Mouse (Mus musculus): Measurements from ENCODE around the gene Pdcl. TPM values are rescaled to one million over a fixed set of nuclear protein-coding genes. Genes with fewer than 3 reads are reported as not detected.

Pdcl gene
- 50.2 and 57.0 TPM in 2 replicates for polyA plus RNA-seq (2015; fragmentation: Nextera tagmentation; extraction: Ambion mirVana)

GRCm38 (mm10) chr2:37358633-37359540, at the start of gene Pdcl:
Gene Pdcl, minus strand, starts transcription at chr2:37359332.
- H3K36me3 ChIP-seq (ENCODE audit: control insufficient read depth, insufficient read depth, low read length), result peaks cover 13% of the 10 kb centered on the region
- peaks cover 10% of the 10 kb centered on the region; the same call in 1 of the 2 replicates for H3K4me1 ChIP-seq (ENCODE audit: control insufficient read depth, insufficient read depth, low read length)
- under 1% methylated on average over 42 of the region's 42 CpGs for WGBS
- peak within 1 kb of the TSS; percentile 70 for H3K9ac ChIP-seq (ENCODE audit: low read depth, low read length)
- H3K27ac ChIP-seq (ENCODE audit: low read length), result peak within 1 kb of the TSS; percentile 82
- peak within 1 kb of the TSS; percentile 68 for H3K4me2 ChIP-seq (ENCODE audit: low read length)
- H3K4me3 ChIP-seq (ENCODE audit: low read depth, low read length), result peak within 1 kb of the TSS; percentile 63
- peak; percentile 97 for ATAC-seq
- H3K27me3 ChIP-seq (ENCODE audit: control insufficient read depth, insufficient read depth, low read depth, low read length), result no peaks in the 10 kb centered on the region
- H3K9me3 ChIP-seq (replicated peaks; ENCODE audit: control insufficient read depth, low read length, poor library complexity, severe bottlenecking), result no peaks in the 10 kb centered on the region

- Histone ChIP-seq H3K4me3 (ENCODE audit: low read depth, low read length) (no peak overlapping the region), H3K9ac (ENCODE audit: low read depth, low read length) (no peak overlapping the region), H3K27me3 (ENCODE audit: control insufficient read depth, insufficient read depth, low read depth, low read length) (no peaks in the 10 kb centered on the region), H3K27ac (ENCODE audit: low read length) (no peak overlapping the region), H3K9me3 (replicated peaks; ENCODE audit: control insufficient read depth, low read length, poor library complexity, severe bottlenecking) (no peaks in the 10 kb centered on the region), H3K36me3 (ENCODE audit: control insufficient read depth, insufficient read depth, low read length) (peaks cover 12% of the 10 kb centered on the region), H3K4me1 (ENCODE audit: control insufficient read depth, insufficient read depth, low read length) (no peaks in the 10 kb centered on the region), H3K4me2 (ENCODE audit: low read length) (no peak overlapping the region)
- ATAC-seq, result no peak
- WGBS, result 50% methylated on average over 1 of the region's 1 CpGs
Measured at GRCm38 (mm10) chr2:37395539-37395938, 36.4 kb upstream of the Pdcl start.

- ATAC-seq, result no peak
- H3K9me3 ChIP-seq (replicated peaks; ENCODE audit: control insufficient read depth, low read length, poor library complexity, severe bottlenecking), result no peaks in the 10 kb centered on the region
Measured at GRCm38 (mm10) chr2:37382921-37383320, 23.8 kb upstream of the Pdcl start.

GRCm38 (mm10) chr2:37380189-37380588, 21.1 kb upstream of the Pdcl start:
- 67% methylated on average over 2 of the region's 2 CpGs for WGBS
- no peaks in the 10 kb centered on the region for H3K27me3 ChIP-seq (ENCODE audit: control insufficient read depth, insufficient read depth, low read depth, low read length)
- no peak overlapping the region for H3K4me2 ChIP-seq (ENCODE audit: low read length)
- ATAC-seq, result 0 out of 2 replicates have a peak, but pooled peaks have one; percentile 51
- H3K4me3 ChIP-seq (ENCODE audit: low read depth, low read length), result no peak overlapping the region
- H3K4me1 ChIP-seq (ENCODE audit: control insufficient read depth, insufficient read depth, low read length), result no peaks in the 10 kb centered on the region
- no peaks in the 10 kb centered on the region for H3K9me3 ChIP-seq (replicated peaks; ENCODE audit: control insufficient read depth, low read length, poor library complexity, severe bottlenecking)
- peaks cover 24% of the 10 kb centered on the region for H3K36me3 ChIP-seq (ENCODE audit: control insufficient read depth, insufficient read depth, low read length)
- no peak overlapping the region for H3K27ac ChIP-seq (ENCODE audit: low read length)
- no peak overlapping the region for H3K9ac ChIP-seq (ENCODE audit: low read depth, low read length)

More at GRCm38 (mm10) chr2:37382921-37383320, 23.8 kb upstream of the Pdcl start:
- H3K4me1 ChIP-seq (ENCODE audit: control insufficient read depth, insufficient read depth, low read length), result no peaks in the 10 kb centered on the region
- H3K9ac ChIP-seq (ENCODE audit: low read depth, low read length), result no peak overlapping the region
- no peak overlapping the region for H3K4me2 ChIP-seq (ENCODE audit: low read length)
- WGBS, result 97% methylated on average over 9 of the region's 9 CpGs
- H3K4me3 ChIP-seq (ENCODE audit: low read depth, low read length), result no peak overlapping the region
- H3K36me3 ChIP-seq (ENCODE audit: control insufficient read depth, insufficient read depth, low read length), result peaks cover 14% of the 10 kb centered on the region
- H3K27me3 ChIP-seq (ENCODE audit: control insufficient read depth, insufficient read depth, low read depth, low read length), result no peaks in the 10 kb centered on the region
- no peak overlapping the region for H3K27ac ChIP-seq (ENCODE audit: low read length)

- WGBS, result 98% methylated on average over 1 of the region's 1 CpGs
- no peaks in the 10 kb centered on the region for H3K27me3 ChIP-seq (ENCODE audit: control insufficient read depth, insufficient read depth, low read depth, low read length)
- H3K4me2 ChIP-seq (ENCODE audit: low read length), result no peak overlapping the region
- no peaks in the 10 kb centered on the region for H3K9me3 ChIP-seq (replicated peaks; ENCODE audit: control insufficient read depth, low read length, poor library complexity, severe bottlenecking)
- H3K27ac ChIP-seq (ENCODE audit: low read length), result no peak overlapping the region
- peaks cover 14% of the 10 kb centered on the region for H3K36me3 ChIP-seq (ENCODE audit: control insufficient read depth, insufficient read depth, low read length)
- no peak overlapping the region for H3K4me3 ChIP-seq (ENCODE audit: low read depth, low read length)
- no peaks in the 10 kb centered on the region for H3K4me1 ChIP-seq (ENCODE audit: control insufficient read depth, insufficient read depth, low read length)
- H3K9ac ChIP-seq (ENCODE audit: low read depth, low read length), result no peak overlapping the region
- ATAC-seq, result no peak
Measured at GRCm38 (mm10) chr2:37376018-37376417, 16.9 kb upstream of the Pdcl start.

GRCm38 (mm10) chr2:37370651-37371050, 11.5 kb upstream of the Pdcl start:
- ATAC-seq, result no peak
- H3K4me1 ChIP-seq (ENCODE audit: control insufficient read depth, insufficient read depth, low read length), result no peaks in the 10 kb centered on the region
- no peak overlapping the region for H3K27ac ChIP-seq (ENCODE audit: low read length)
- no peak overlapping the region for H3K4me2 ChIP-seq (ENCODE audit: low read length)
- no peak overlapping the region for H3K4me3 ChIP-seq (ENCODE audit: low read depth, low read length)
- 94% methylated on average over 2 of the region's 2 CpGs for WGBS
- H3K9ac ChIP-seq (ENCODE audit: low read depth, low read length), result no peak overlapping the region
- no peaks in the 10 kb centered on the region for H3K9me3 ChIP-seq (replicated peaks; ENCODE audit: control insufficient read depth, low read length, poor library complexity, severe bottlenecking)
- H3K27me3 ChIP-seq (ENCODE audit: control insufficient read depth, insufficient read depth, low read depth, low read length), result no peaks in the 10 kb centered on the region
- peaks cover 2% of the 10 kb centered on the region; the same call in 1 of the 2 replicates for H3K36me3 ChIP-seq (ENCODE audit: control insufficient read depth, insufficient read depth, low read length)

- Histone ChIP-seq H3K36me3 (ENCODE audit: control insufficient read depth, insufficient read depth, low read length) (peaks cover 8% of the 10 kb centered on the region), H3K4me2 (ENCODE audit: low read length) (no peak overlapping the region), H3K9ac (ENCODE audit: low read depth, low read length) (no peak overlapping the region), H3K4me3 (ENCODE audit: low read depth, low read length) (no peak overlapping the region), H3K4me1 (ENCODE audit: control insufficient read depth, insufficient read depth, low read length) (peaks cover 10% of the 10 kb centered on the region; the same call in 1 of the 2 replicates), H3K27ac (ENCODE audit: low read length) (no peak overlapping the region), H3K9me3 (replicated peaks; ENCODE audit: control insufficient read depth, low read length, poor library complexity, severe bottlenecking) (no peaks in the 10 kb centered on the region), H3K27me3 (ENCODE audit: control insufficient read depth, insufficient read depth, low read depth, low read length) (no peaks in the 10 kb centered on the region)
- WGBS, result 93% methylated on average over 2 of the region's 2 CpGs
- no peak for ATAC-seq
Measured at GRCm38 (mm10) chr2:37359908-37360307, 776 bp upstream of the Pdcl start.

- no peaks in the 10 kb centered on the region for H3K27me3 ChIP-seq (ENCODE audit: control insufficient read depth, insufficient read depth, low read depth, low read length)
- H3K27ac ChIP-seq (ENCODE audit: low read length), result no peak overlapping the region
- H3K36me3 ChIP-seq (ENCODE audit: control insufficient read depth, insufficient read depth, low read length), result peaks cover 37% of the 10 kb centered on the region
- no peak overlapping the region for H3K9ac ChIP-seq (ENCODE audit: low read depth, low read length)
- no peak overlapping the region for H3K4me2 ChIP-seq (ENCODE audit: low read length)
- no peak overlapping the region for H3K4me3 ChIP-seq (ENCODE audit: low read depth, low read length)
- H3K4me1 ChIP-seq (ENCODE audit: control insufficient read depth, insufficient read depth, low read length), result peaks cover 10% of the 10 kb centered on the region; the same call in 1 of the 2 replicates
- ATAC-seq, result no peak
- WGBS, result 97% methylated on average over 5 of the region's 5 CpGs
- H3K9me3 ChIP-seq (replicated peaks; ENCODE audit: control insufficient read depth, low read length, poor library complexity, severe bottlenecking), result no peaks in the 10 kb centered on the region
Measured at GRCm38 (mm10) chr2:37355571-37355970, 3.6 kb downstream of the Pdcl start.

- no peaks in the 10 kb centered on the region for H3K9me3 ChIP-seq (replicated peaks; ENCODE audit: control insufficient read depth, low read length, poor library complexity, severe bottlenecking)
- ATAC-seq, result no peak
- H3K27me3 ChIP-seq (ENCODE audit: control insufficient read depth, insufficient read depth, low read depth, low read length), result no peaks in the 10 kb centered on the region
- no peak overlapping the region for H3K27ac ChIP-seq (ENCODE audit: low read length)
- WGBS, result 96% methylated on average over 7 of the region's 7 CpGs
- H3K4me2 ChIP-seq (ENCODE audit: low read length), result no peak overlapping the region
- no peak overlapping the region for H3K9ac ChIP-seq (ENCODE audit: low read depth, low read length)
- H3K36me3 ChIP-seq (ENCODE audit: control insufficient read depth, insufficient read depth, low read length), result peaks cover 37% of the 10 kb centered on the region
- no peak overlapping the region for H3K4me3 ChIP-seq (ENCODE audit: low read depth, low read length)
- no peaks in the 10 kb centered on the region for H3K4me1 ChIP-seq (ENCODE audit: control insufficient read depth, insufficient read depth, low read length)
Measured at GRCm38 (mm10) chr2:37351671-37352070, 7.5 kb downstream of the Pdcl start.
